Mouse (Mus musculus): ENCODE measurements around the gene Isy1.

Gene Isy1

DNA sequence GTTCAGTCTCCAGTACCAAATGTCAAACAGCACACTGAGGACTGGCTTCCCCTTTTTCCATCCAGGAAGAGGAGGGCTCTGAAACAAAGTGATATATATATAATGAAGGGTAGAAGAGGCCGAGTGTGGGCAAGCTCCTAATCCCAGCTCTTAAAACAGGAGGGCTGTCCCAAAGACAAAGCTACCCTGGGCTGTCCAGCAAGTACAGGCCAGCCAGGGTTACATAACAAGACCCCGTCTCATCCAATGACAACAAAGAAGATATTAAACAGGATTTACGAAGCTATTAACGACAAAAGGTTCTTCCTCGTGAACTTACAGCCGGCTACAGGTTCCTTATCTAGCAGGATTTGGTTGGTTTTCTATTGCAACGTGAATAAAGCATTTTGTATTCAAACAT, 33.7 kb downstream of the Isy1 start:
- DNase-seq (ENCODE audit: low spot score in 2 of 2) = no peak

DNA sequence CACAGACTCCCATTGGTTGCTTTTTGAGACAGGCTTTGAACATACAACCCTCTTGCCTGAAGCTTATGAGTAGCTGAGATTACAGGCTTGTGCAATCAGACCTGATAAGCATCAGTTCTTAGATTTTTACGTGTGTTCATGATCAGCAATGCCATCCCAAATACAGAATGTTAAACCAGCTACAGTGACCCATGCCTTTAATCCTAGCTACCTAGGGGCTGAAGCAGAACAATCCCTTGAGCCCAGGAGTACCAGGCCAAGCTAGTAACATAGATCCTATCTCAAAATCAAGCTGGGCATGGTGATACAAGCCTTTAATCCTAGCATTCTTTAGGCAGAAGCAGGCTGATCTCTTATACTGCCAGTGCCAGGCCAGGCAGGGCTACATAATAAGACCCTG, 34.6 kb downstream of the Isy1 start:
- DNase-seq (ENCODE audit: low spot score in 2 of 2) = no peak

DNA sequence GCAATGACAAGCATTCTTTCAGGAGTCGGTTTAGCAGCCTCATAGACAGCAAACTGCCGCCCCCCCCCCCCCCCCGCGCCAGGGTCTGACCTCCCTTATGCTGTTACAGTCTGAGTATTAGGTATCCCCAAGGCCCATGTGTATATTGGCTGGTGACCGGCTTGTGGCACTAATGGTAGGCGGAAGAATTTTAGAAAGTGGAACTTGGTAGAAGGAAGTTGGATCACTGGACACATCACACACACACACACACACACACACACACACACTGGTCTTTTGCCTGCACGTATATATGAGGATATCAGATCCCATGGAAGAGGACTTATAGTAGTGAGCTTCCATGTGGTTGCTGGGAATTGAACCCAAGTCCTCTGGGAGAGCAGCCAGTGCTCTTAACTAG, 36.1 kb downstream of the Isy1 start:
- DNase-seq (ENCODE audit: low spot score in 2 of 2) = no peak

DNA sequence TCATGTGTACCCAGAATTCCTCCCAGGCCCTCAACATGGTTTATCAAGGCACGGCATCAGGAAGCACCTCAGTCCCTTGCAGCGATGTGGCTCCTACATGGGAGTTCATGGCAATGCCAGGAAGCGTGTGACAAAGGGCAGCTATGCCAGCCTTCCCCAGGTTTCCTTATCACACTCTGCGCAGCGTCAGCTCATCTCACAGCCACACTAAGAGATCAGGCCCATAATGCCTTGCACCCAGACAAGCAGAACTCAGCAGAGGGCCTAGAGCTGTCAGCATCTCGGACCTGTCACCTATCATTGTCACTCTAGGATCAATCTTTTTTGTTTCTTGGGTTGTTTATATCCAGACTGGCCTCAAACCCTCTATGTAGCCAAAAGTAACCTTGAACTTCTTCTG, 39.0 kb downstream of the Isy1 start:
- peak in 1 of 2 experiments; percentile 14 for DNase-seq (ENCODE audit: low spot score in 2 of 2)

DNA sequence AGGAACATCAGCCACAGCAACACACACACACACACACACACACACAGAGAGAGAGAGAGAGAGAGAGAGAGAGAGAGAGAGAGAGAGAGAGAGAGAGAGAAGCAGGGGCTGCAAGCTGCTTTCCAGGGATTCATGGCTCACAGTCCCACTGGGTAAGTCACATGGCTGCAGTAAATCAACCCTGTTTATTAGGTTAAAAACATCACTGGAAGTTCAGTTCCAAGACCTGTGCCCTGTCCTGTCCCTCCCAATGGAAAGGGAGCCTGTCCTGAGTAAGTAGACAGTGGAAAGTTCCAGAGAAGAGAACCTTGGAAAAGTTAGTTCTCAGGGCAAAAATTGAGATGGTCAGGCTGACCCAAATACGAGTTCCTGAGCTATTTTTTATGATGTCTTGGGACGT, 41.3 kb downstream of the Isy1 start:
- no peak for DNase-seq (ENCODE audit: low spot score in 2 of 2)

DNA sequence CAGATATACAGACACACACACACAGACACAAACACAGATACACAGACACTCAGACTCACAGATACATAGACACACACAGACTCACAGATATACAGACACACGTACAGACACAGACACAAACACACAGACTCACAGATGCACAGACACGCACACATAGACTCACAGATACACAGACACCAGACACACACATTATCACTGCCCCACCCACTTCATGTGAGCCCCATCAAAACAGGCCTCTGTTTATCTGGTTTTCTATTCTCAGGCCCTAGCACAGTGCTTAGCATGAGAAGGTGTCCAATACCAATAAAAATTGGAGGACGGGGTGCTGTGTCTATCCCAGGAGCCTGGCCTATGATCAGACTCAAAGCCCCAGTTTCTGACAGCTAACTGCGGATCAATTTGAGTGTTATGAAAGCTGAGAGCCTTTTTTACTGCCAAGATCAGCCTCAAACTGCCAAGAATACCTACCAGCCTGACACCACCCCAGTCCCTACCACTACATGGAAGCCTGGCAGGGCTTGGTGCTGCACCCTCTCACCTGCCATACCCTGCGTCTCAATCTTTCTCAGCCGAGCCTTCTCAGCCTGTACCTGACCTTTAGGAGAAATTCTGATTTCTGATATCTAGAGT, 42.2 kb downstream of the Isy1 start:
- DNase-seq (ENCODE audit: low spot score in 2 of 2) = no peak

DNA sequence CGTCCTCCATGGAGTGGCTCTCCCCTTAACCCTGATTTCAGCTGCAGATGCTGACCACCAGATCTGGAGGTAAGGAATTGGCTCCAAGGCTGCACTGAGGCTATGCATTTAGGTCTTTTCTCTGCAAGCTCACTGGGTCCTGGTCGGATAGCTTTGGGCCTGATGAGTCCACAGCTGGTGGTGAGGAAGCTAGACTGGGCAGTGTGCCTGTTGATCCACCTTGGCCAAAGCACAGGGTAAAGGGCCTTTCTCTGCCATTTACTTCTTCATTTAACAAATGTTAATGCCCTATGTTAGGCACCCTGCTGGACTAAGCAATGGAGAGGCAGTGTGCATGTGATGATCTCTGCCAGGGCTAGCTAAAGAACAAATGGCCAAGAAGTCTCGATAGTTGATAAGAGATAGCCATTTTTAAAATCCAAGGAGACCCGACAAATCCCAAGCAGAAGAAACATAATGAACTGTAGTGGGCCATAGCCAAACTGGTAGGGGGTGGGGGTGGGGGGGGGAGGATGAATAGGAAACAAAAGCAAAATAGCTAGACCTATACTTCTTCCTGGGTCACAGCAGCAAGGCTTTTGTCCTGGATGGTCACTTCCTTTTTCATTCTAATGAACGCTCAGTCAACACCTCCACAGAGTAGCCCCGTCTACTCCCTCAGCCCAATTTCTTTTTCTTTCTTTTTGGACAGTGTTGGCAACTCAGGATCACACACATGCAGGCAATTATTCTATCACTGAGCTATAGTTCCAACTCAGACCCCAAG, 43.0 kb downstream of the Isy1 start:
- no peak for DNase-seq (ENCODE audit: low spot score in 2 of 2)

DNA sequence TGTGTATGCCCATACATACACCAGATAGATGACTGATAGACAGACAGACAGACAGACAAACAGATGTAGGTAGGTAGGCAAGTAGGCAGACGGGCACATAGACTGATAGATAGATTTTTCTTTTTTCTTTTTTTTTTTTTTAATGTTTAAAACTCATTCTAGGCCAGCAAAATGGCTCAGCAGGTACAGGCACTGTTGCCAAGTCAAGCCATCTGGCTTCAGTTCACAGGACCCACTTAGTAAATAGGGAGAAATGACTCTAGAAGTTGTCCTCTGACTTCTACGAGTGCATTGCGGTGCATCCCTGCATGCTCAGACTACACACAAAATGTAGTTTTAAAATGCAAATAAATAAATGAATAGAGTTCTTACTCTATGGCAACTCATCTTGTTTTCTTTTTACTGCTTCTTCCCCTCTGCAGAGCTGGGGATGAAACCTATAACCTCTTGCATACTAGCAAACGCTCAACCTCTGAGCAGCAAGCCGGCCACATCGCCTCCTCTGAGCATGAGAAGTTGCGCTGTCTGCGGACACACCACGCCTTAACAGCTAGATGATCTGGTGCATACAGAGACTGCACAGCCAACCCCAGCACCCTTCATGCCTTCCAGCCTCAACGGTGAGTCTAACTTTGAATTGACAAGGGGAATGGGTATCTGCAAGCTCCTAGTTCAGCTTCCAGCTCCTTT, 44.6 kb downstream of the Isy1 start:
- no peak for DNase-seq (ENCODE audit: low spot score in 2 of 2)

DNA sequence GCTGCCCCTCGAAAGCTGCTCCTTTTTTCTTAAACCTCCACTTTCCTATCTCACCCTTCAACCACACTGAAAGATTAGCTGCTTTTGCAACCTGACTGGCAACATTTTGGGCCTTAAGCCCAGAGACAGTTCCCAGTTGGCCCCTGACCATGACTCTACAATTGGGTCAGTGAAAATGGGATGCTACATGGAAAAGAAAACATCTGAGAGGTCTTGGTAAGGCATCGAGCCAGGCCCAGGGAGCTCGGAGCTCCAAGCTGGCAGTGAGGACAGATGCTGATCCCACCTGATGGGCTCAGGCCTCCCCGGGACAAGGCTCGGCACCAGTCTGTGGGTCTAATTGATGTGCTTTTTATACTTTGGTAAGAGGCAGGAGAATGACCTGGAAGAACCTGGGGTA, 46.8 kb downstream of the Isy1 start:
- DNase-seq (ENCODE audit: low spot score in 2 of 2) = peak in 1 of 2 experiments; percentile 14

DNA sequence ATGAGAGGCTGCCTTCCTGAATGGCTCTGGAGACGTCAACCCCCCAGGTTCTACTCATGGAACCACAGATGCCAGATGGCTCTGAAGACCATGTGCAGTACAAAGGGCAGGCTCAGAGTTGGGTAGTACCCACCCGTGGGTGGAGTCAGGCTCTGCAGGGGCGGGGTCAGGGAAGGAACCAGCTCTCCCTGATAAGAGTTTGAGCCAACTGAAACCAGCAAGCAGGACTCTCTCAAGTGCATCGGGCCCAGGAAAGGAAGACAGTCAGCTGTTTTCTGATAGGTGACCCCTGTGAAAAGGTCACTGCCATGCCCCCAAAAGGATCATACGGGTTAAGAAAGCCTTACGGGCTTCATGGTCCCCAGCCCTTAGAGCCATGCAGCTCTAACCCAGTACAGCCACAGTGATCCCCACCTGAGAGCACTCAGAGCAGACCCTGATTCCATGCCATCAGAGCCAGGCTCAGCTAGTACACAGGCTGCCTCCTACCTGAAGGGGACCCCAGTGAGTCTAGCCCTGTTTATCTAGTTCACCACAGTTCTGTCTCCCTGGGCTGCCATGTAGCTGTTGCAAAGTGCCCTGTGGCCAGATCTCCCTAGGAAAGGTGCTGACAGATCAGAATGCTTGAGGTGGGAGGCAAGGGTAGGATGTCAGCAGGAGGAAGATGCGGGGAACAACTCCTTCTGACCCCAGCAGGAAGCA, 47.7 kb downstream of the Isy1 start:
- DNase-seq (ENCODE audit: low spot score in 2 of 2) = peak; percentile 84 to 95

DNA sequence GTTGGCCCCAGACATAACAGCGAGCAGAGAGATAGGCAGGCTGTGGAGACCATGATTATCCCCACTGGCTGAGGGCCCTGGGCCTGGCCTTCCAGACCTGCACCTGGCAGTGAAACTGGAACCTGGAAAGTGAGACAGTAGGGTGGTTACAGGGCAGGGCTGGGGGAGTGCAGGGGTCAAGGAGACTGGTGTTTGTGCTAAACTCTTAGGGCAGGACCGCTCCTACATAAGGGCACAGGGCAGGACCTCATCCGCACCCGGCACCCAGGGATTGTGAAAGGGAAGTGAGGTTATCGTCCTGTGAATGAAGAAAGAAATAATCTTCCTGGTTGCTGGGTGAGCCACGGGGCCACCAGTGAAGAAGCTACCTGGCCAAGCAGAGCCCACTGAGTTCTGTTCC, 48.8 kb downstream of the Isy1 start:
- peak; percentile 38 to 44 for DNase-seq (ENCODE audit: low spot score in 2 of 2)

DNA sequence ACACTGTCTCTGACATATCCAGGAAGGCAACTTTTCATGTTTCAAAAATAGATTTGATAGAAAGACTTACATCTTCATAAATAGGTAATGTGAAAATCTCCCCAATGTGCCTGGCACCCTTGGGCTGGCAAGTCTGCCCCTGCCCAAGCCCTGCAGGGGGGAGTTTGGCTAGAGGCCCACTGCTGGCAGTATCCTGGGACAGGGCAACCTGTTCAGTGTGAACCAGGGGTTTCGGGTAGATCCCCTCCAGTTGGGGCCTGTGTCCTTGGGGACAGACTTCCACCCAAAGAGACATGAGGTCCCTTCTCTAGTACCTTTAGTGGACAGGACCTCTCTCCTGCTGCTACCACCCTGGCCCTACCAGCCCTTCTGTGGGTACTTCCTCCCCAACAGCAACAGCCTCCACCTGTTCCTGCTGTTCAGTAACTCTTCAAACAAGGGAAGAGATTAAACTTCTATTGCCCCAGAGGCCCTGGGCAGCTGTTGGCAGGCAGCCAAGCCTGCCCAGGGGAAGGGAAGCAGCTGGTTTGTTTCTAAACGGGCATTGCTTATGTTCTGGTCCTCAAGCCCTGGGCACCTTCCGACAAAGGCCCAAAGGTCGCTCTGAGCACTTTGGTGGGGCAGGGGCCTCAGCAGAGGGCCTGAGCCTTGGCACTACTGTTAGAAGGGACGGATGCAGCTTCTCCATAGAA, 49.6 kb downstream of the Isy1 start:
- DNase-seq (ENCODE audit: low spot score in 2 of 2) = peak; percentile 65 to 69

DNA sequence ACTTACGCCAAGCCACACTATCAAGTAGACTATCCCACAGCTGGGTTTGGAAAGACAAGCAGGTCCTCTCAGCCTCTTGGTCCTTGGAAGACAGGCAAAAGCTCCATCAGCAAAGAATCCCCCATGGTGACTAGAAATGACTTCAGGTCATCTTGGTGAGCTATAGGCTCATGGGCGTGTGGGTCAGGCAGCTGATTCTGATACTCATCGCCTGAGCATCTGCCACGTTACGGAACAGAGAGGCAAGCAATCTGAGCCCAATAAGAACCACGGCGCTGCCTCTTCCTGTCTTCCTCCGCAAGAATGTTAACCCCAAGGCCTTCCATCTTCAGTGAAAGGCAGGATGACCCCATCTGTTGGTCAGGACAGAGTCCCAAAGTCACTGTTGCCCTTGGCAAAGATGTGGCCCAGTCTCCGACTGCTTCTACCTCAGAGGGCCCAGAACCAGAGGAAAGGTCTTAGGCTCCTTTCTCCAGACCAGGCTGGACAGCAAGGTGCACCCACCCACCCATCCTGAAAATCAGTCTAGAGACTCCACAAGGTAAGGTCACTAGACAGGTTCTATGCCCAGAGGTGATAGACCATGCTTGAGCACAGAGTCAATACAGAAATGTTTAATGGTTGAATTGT, 50.2 kb downstream of the Isy1 start:
- peak in 1 of 2 experiments; percentile 18 for DNase-seq (ENCODE audit: low spot score in 2 of 2)

DNA sequence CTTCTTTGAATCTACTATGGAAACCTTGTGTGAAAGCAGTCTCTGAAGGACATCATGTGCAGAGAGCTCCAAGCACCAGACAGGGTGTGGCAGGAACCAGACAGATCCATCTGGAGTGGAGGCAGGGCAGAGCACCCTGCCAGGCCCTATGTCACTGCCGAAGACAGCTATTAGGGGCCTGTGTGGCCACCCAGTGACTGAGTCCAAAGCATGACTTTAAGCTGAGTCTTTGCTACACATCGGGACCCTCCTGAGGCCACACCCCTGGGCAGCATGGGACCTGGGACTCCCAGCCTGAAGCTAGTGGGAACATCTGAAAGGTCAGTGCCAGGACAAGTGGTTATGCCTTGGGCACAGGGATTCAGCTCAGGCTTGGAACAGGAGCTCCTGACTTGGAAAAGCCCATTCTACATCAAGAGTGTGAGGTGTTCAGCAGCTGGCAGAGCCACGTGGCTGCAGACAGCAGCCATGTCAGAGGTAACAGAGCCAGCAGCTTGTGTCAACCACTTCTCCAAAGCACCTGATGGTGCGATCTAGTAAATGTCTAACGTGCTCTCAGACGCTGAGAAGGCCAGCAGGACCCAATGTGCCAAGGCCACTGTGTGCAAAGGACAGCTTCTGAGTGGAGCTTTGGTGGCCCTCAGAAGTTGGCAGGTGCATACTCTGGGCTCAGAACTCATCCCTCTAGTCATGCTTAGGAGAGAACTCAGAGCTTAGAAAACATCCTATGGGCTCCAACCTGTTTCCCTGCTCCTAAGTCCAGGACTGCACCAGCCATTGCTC, 51.3 kb downstream of the Isy1 start:
- peak; percentile 26 for DNase-seq (ENCODE audit: low spot score in 2 of 2)

DNA sequence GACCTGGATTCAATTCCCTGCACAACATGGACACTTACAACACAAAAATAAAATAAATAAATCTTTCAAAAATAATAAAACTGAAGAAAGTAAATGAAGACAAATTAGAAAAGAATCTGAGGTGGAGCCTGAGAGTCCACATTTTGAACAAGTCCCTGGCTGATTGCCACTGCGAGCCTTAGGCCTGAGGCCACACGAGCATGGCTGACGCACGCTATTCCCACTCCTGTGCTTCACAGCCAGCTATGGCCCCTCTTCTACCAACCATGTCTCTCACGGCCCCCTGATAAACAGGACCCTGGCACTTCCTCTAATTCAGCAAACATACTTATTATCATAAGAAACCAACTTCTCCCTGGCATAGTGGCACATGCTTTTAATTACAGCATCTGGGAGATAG, 52.0 kb downstream of the Isy1 start:
- DNase-seq (ENCODE audit: low spot score in 2 of 2) = peak in 1 of 2 experiments; percentile 4

DNA sequence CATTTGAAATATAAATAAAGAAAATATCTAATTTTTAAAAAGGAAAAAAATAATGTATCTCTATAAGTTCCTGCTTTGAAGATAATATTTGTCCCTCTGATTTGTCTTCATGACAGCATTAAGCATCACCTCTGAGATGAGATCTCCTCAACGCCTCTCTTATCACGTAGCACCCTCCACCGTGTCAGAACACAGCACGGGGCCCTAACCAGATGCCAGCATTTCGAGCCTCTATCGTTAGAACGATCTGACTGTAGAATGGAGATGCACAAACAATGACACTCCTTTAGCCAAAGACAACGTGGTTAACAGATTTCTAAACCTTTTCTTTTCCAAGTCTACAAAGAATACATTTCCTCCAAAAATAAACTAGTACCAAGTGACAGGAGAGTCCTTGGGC, 54.6 kb downstream of the Isy1 start:
- peak in 1 of 2 experiments; percentile 4 for DNase-seq (ENCODE audit: low spot score in 2 of 2)

DNA sequence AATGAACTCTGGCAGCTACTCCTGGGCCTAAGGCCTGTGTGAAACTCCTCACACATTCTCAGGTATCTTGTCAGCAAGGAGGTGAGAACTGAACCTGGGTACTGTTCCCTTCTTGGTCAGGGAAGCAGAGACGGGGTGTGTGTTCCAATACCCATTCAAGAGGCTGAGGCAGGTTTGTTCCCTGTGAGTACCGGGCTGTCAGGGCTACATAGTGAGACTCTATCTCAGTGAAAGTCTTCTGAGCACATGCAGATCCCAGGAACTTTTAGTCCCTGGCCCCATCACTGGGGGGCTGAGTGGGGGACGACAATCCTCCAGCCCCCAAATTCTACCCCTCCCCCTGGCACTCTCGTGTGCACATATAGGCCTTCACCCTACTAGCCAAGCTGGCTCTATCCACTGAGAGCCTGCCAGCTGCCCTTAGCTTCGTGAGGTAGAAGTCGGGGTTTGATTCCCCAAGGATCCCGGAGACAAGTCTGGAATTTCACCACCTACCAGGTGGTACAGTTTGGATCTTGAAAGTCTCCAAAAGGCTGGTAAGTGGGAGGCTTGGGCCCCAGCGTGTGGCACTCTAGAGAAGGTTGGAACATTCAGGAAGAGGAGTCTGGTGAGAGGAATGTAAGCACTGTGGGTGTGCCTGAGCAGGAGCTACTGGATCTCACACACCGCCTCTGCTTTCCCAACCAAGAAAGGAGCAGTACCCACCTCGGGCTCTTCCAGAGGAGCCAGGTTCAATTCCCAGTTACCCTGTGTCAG, 57.9 kb downstream of the Isy1 start:
- no peak for DNase-seq (ENCODE audit: low spot score in 2 of 2)

DNA sequence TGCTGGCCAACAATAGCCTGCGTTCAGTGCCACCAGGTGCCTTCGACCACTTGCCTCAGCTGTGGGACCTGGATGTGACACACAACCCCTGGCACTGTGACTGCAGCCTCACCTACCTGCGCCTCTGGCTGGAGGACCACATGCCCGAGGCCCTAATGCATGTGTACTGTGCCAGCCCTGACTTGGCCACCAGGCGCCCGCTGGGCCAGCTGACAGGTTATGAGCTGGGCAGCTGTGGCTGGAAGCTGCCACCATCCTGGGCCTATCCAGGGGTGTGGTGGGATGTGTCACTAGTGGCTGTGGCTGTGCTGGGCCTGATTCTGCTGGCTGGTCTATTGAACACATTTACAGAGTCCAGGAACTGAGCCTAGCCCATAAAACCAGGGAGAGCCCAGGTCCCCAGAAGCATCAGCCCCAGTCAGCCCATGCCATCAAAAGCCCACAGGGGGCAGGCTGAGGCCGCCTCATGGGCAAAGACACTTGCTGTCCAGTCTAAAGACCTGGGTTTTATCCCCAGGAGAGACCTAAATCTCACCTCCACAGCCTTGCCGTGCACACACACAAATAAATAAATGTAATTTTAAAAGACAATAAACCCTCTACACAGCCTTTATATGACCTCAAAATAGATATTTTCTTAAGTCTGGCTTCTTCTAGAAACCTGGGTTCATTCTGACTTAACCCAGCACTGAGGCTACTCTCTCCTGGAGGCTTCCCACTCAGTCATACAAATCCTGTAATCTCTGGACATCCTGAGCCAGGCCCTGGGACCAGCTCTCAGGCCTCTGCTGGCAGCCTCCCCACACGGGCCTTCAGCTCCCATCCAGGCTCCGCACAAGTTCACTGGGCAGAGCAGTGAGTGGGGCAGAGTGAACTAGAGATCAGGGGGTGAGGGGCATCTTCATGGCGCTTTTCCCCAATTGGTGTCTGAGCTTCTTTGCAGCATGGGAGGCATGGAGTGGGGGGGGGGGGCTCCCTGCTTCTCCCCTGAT, 59.1 kb downstream of the Isy1 start:
- DNase-seq (ENCODE audit: low spot score in 2 of 2) = peak in 1 of 2 experiments; percentile 28
